Mouse (Mus musculus) midbrain, embryonic 10.5 days (tissue): ENCODE data around the gene Colq. TPM values are rescaled to one million over a fixed set of nuclear protein-coding genes. Genes with fewer than 3 reads are reported as not detected.

Experiments
- DNase-seq: peaks from one replicate; pipeline ENCODE4 v3.0.0-alpha.2; 2017; ENCODE audit warnings: low spot score
- H3K27ac ChIP-seq: fragments of 300-500 bp; sonication (generic); replicated peaks from 2 replicates; pipeline ENCODE4 v1.5.1; 2016; ENCODE audit warnings: mild to moderate bottlenecking
- H3K27me3 ChIP-seq: fragments of 300-500 bp; sonication (generic); 2 replicates; pipeline ENCODE4 v1.6.1; 2016; ENCODE audit warnings: low read depth, mild to moderate bottlenecking; ENCODE audit not compliant: poor library complexity, severe bottlenecking
- H3K36me3 ChIP-seq: fragments of 300-500 bp; sonication (generic); 2 replicates; pipeline ENCODE4 v1.6.1; 2016; ENCODE audit warnings: mild to moderate bottlenecking, moderate library complexity
- H3K4me1 ChIP-seq: fragments of 300-500 bp; sonication (generic); 2 replicates; pipeline ENCODE4 v1.6.1; 2016
- H3K4me3 ChIP-seq: fragments of 300-500 bp; sonication (generic); 2 replicates; pipeline ENCODE4 v1.5.1; 2016; ENCODE audit warnings: mild to moderate bottlenecking, moderate library complexity
- H3K9me3 ChIP-seq: fragments of 300-500 bp; sonication (generic); replicated peaks from 2 replicates; pipeline ENCODE4 v1.6.1; 2016; ENCODE audit warnings: mild to moderate bottlenecking
- WGBS: fragments of 180-500 bp; shearing (Covaris S2); methylation state at CpG from one replicate; pipeline ENCODE4 v1.1.7; 2016; 5-methylcytosine and 5-hydroxymethylcytosine counted together
- polyA plus RNA-seq: library from polyadenylated mRNA; unstranded; fragments of >200 nt; fragmentation: Nextera tagmentation; extraction: Ambion mirVana; gene quantifications from 2 replicates; pipeline ENCODE4 v1.2.1, GENCODE M21; 2016

Gene Colq
- polyA plus RNA-seq, 1 experiment from 2014 or later, result 0.05 TPM

GRCm38 (mm10) chr14:31597446-31597845 lies 6.3 kb upstream of the Colq start:
- Histone ChIP-seq H3K4me3 (no peak overlapping the region), H3K9me3 (no peaks in the 10 kb centered on the region), H3K27me3 (no peaks in the 10 kb centered on the region), H3K4me1 (no peaks in the 10 kb centered on the region), H3K27ac (no peak overlapping the region), H3K36me3 (no peaks in the 10 kb centered on the region)
- no peak for DNase-seq
- 90% methylated on average over 4 of the region's 4 CpGs for WGBS

GRCm38 (mm10) chr14:31596408-31596807 lies 5.3 kb upstream of the Colq start:
- Histone ChIP-seq H3K4me1 (no peaks in the 10 kb centered on the region), H3K4me3 (no peak overlapping the region), H3K27ac (no peak overlapping the region), H3K36me3 (no peaks in the 10 kb centered on the region), H3K27me3 (no peaks in the 10 kb centered on the region), H3K9me3 (no peaks in the 10 kb centered on the region)
- 84% methylated on average over 7 of the region's 7 CpGs for WGBS
- no peak for DNase-seq

DNA sequence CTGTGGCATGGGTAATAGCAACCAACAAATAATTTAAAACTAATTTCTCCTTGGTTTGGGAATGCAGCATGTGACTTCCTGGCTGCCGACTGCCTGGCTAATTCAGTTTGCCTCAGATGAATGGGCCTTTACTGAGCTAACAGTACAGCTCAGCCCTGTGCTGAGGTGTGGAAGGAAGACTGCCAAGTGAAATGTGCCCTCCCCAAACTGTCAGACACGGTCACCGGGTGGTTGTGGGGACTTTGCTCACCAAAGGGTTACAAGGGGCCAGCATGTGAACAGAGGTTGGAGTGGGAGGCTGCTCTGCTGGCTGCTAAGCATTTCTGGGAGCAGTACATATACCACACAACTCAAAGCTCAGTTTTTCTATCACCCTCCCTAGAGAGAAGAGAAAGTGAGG lies 3.5 kb upstream of the Colq start:
- no peaks in the 10 kb centered on the region for H3K9me3 ChIP-seq
- no peak overlapping the region for H3K4me3 ChIP-seq
- DNase-seq, result no peak
- H3K36me3 ChIP-seq, result no peaks in the 10 kb centered on the region
- H3K27ac ChIP-seq, result no peak overlapping the region
- no peaks in the 10 kb centered on the region for H3K27me3 ChIP-seq
- no peaks in the 10 kb centered on the region for H3K4me1 ChIP-seq
- 83% methylated on average over 3 of the region's 3 CpGs for WGBS

GRCm38 (mm10) chr14:31593036-31593435 lies 1.9 kb upstream of the Colq start:
- no peaks in the 10 kb centered on the region for H3K36me3 ChIP-seq
- no peak overlapping the region for H3K4me3 ChIP-seq

DNA sequence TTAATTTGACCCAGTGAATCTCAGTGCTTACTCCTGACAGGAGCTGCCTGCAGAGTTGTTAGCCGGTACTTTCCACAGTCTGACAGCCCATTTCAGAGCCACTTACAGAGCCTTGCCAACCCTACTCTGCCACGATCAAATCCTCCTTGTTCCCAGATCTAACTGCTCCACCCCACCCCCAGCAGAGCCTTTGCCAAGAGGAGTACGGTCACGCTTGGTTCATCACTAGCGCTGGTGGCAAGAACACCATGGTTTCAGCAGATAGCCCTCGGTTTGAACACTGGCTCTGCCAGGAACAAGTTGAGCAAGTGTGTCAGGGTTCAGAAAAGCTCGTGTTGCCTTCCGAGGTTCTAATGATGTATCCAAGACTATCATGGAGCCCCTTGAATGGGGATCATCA lies 4.7 kb downstream of the Colq start:
- H3K4me1 ChIP-seq, result no peaks in the 10 kb centered on the region
- no peaks in the 10 kb centered on the region for H3K9me3 ChIP-seq
- 85% methylated on average over 8 of the region's 8 CpGs for WGBS
- H3K4me3 ChIP-seq, result no peak overlapping the region
- DNase-seq, result no peak
- no peaks in the 10 kb centered on the region for H3K27me3 ChIP-seq
- no peak overlapping the region for H3K27ac ChIP-seq
- no peaks in the 10 kb centered on the region for H3K36me3 ChIP-seq

More at GRCm38 (mm10) chr14:31593036-31593435, 1.9 kb upstream of the Colq start:
- Histone ChIP-seq H3K27ac (no peak overlapping the region), H3K9me3 (no peaks in the 10 kb centered on the region), H3K4me1 (no peaks in the 10 kb centered on the region), H3K27me3 (no peaks in the 10 kb centered on the region)
- no peak for DNase-seq
- 79% methylated on average over 2 of the region's 2 CpGs for WGBS

DNA sequence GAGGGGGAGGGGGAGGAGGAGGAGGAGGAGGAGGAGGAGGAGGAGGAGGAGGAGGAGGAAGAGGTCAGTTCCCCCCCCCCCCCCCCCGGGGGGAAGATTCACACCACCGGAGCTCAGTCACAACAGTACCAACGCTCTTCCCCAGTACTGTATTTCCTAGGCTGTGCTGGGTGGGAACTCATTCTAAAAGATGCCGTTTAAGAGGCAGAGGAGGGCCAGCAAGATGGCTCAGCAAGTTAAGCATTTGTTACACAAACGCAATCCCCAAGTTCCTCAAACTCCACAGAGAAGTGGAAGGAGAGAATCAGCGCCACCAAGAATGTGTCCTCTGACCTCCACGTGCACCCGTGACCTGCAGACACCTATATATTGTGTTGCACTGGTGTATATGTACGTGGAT lies 8.1 kb downstream of the Colq start:
- H3K27ac ChIP-seq, result no peak overlapping the region
- H3K4me3 ChIP-seq, result no peak overlapping the region
- 89% methylated on average over 9 of the region's 9 CpGs for WGBS

GRCm38 (mm10) chr14:31577966-31578735 lies 13.0 kb downstream of the Colq start:
- WGBS, result 81% methylated on average over 9 of the region's 9 CpGs
- no peak overlapping the region for H3K4me3 ChIP-seq

More for the DNA sequence above, 8.1 kb downstream of the Colq start:
- H3K9me3 ChIP-seq, result peaks cover 4% of the 10 kb centered on the region
- H3K27me3 ChIP-seq, result no peaks in the 10 kb centered on the region
- H3K36me3 ChIP-seq, result no peaks in the 10 kb centered on the region
- H3K4me1 ChIP-seq, result no peaks in the 10 kb centered on the region
- DNase-seq, result no peak

GRCm38 (mm10) chr14:31576846-31577697 lies 14.1 kb downstream of the Colq start:
- no peaks in the 10 kb centered on the region for H3K36me3 ChIP-seq
- H3K4me1 ChIP-seq, result peaks cover 6% of the 10 kb centered on the region; the same call in 1 of the 2 replicates
- H3K27ac ChIP-seq, result no peak overlapping the region
- H3K27me3 ChIP-seq, result no peaks in the 10 kb centered on the region
- 66% methylated on average over 10 of the region's 10 CpGs for WGBS
- DNase-seq, result no peak
- H3K9me3 ChIP-seq, result peaks cover 4% of the 10 kb centered on the region
- H3K4me3 ChIP-seq, result no peak overlapping the region

More at GRCm38 (mm10) chr14:31577966-31578735, 13.0 kb downstream of the Colq start:
- H3K27me3 ChIP-seq, result no peaks in the 10 kb centered on the region
- H3K27ac ChIP-seq, result no peak overlapping the region
- DNase-seq, result no peak
- peaks cover 6% of the 10 kb centered on the region; the same call in 1 of the 2 replicates for H3K4me1 ChIP-seq
- no peaks in the 10 kb centered on the region for H3K36me3 ChIP-seq
- H3K9me3 ChIP-seq, result peaks cover 4% of the 10 kb centered on the region

GRCm38 (mm10) chr14:31575866-31576265 lies 15.3 kb downstream of the Colq start:
- WGBS, result 88% methylated on average over 9 of the region's 9 CpGs
- DNase-seq, result no peak
- no peaks in the 10 kb centered on the region for H3K36me3 ChIP-seq

GRCm38 (mm10) chr14:31574903-31575665 lies 16.1 kb downstream of the Colq start:
- WGBS, result 91% methylated on average over 18 of the region's 18 CpGs
- Histone ChIP-seq H3K36me3 (no peaks in the 10 kb centered on the region), H3K9me3 (no peaks in the 10 kb centered on the region), H3K27ac (no peak overlapping the region), H3K27me3 (no peaks in the 10 kb centered on the region), H3K4me3 (no peak overlapping the region), H3K4me1 (peaks cover 6% of the 10 kb centered on the region; the same call in 1 of the 2 replicates)
- DNase-seq, result no peak

More at GRCm38 (mm10) chr14:31575866-31576265, 15.3 kb downstream of the Colq start:
- no peak overlapping the region for H3K27ac ChIP-seq
- H3K4me1 ChIP-seq, result peaks cover 6% of the 10 kb centered on the region; the same call in 1 of the 2 replicates
- no peak overlapping the region for H3K4me3 ChIP-seq
- no peaks in the 10 kb centered on the region for H3K9me3 ChIP-seq
- H3K27me3 ChIP-seq, result no peaks in the 10 kb centered on the region

- no peak for DNase-seq
- no peaks in the 10 kb centered on the region for H3K9me3 ChIP-seq
- WGBS, result 88% methylated on average over 9 of the region's 9 CpGs
- no peak overlapping the region for H3K4me3 ChIP-seq
- peaks cover 10% of the 10 kb centered on the region for H3K4me1 ChIP-seq
- H3K27me3 ChIP-seq, result no peaks in the 10 kb centered on the region
- no peak overlapping the region for H3K27ac ChIP-seq
- no peaks in the 10 kb centered on the region for H3K36me3 ChIP-seq
These were observed 18.5 kb downstream of the Colq start for GRCm38 (mm10) chr14:31572561-31573175.

DNA sequence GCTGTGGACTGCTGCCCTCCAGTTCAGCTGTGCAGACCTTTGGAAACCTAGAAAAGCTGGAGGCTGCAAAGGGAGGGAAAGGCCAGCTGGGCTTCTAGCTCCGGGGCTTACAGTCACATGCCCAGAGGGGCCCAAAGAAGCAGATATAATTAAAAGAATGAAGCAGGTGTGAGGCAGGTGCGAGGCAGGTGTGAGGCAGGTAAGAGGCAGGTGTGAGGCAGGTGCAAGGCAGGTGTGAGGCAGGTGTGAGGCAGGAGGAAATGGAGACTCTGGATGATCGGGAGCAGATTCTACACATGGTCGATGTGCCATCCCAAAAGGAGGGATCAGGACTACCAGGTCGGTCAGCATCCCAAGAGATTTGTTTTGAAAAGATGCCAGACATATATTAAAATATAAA lies 19.7 kb downstream of the Colq start:
- Histone ChIP-seq H3K27ac (no peak overlapping the region), H3K9me3 (no peaks in the 10 kb centered on the region), H3K27me3 (no peaks in the 10 kb centered on the region), H3K4me1 (peaks cover 4% of the 10 kb centered on the region; the same call in 1 of the 2 replicates), H3K36me3 (no peaks in the 10 kb centered on the region), H3K4me3 (no peak overlapping the region)
- DNase-seq, result no peak
- 88% methylated on average over 5 of the region's 5 CpGs for WGBS
